Mouse (Mus musculus): ENCODE measurements at regions not wholly inside any gene's neighbourhood (a gene's known extent, or its start where the extent isn't known, plus 50 kb on each side); places are given as distances from the start of the nearest gene placed in this dataset.

DNA sequence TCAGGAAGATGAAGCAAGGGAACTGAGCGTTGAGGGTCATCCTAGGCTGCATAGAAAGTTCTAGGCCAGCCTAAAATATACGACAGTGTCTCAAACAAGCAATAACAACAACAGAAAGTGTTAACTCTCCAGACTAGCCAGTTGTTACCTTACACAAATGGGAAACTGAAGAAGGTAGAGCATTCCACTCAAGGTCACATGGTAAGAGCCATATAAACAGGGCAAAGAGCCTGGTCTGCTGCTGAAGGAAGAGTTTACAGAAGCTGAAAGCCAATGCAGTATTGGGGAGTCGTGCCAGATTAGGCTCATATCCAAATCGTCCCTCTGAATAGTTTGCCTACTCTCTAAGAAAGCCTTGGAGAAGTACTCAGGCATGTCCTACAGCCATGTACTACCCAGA, 59.6 kb upstream of the Trabd2b start:
- TF ChIP-seq CTCF (IDR thresholded peaks at IDR 0.05 in 2 of 3, conservative IDR thresholded peaks at IDR 0.05 in 1 of 3; ENCODE audit: control insufficient read depth in 1 of 3, insufficient read depth in 1 of 3, low read depth in 2 of 3, low read length in 3 of 3, poor library complexity in 1 of 3, severe bottlenecking in 1 of 3): no peak
- no peak for TF ChIP-seq EP300 (IDR thresholded peaks at IDR 0.05; ENCODE audit: low read depth in 1 of 2, low read length in 2 of 2)
- TF ChIP-seq TCF12 (IDR thresholded peaks at IDR 0.05; ENCODE audit: low read depth, low read length): no peak
- no peak for TF ChIP-seq USF2 (IDR thresholded peaks at IDR 0.05; ENCODE audit: borderline replicate concordance in 1 of 2, insufficient read depth in 1 of 2, low read depth in 1 of 2, low read length in 2 of 2)
- no peak for TF ChIP-seq POLR2A (IDR thresholded peaks at IDR 0.05; ENCODE audit: control insufficient read depth in 1 of 2, insufficient read depth in 1 of 2, low read depth in 1 of 2, low read length in 2 of 2, poor library complexity in 1 of 2)
- no peak for TF ChIP-seq JUND (IDR thresholded peaks at IDR 0.05; ENCODE audit: low read depth, low read length)
- no peak for TF ChIP-seq KAT2A (conservative IDR thresholded peaks at IDR 0.05; ENCODE audit: low read depth, low read length)
- no peak for TF ChIP-seq POLR2AphosphoS2 (IDR thresholded peaks at IDR 0.05; ENCODE audit: low read length)
- no peak for TF ChIP-seq POLR2AphosphoS5 (IDR thresholded peaks at IDR 0.05; ENCODE audit: borderline replicate concordance, low read depth, low read length)
- no peak for TF ChIP-seq TAL1 (IDR thresholded peaks at IDR 0.05; ENCODE audit: low read length)
- TF ChIP-seq MAZ (IDR thresholded peaks at IDR 0.05; ENCODE audit: low read depth, low read length): no peak
